Mouse (Mus musculus) G1E (cell line): ENCODE results near the gene Mpp6.

Experiments used
- CTCF ChIP-seq: IDR thresholded peaks from 2 replicates; pipeline ENCODE4 v1.5.1; 2012; ENCODE audit warnings: low read depth, low read length, inconsistent platforms, mixed read lengths
- GATA1 ChIP-seq: IDR thresholded peaks from 2 replicates; pipeline ENCODE4 v1.6.1; 2012; ENCODE audit warnings: borderline replicate concordance, low read length, inconsistent platforms, mixed read lengths
- GATA2 ChIP-seq: IDR thresholded peaks from 2 replicates; pipeline ENCODE4 v1.6.1; 2012; ENCODE audit warnings: low read depth, low read length, inconsistent platforms, borderline replicate concordance
- POLR2AphosphoS5 ChIP-seq: IDR thresholded peaks from 2 replicates; pipeline ENCODE4 v1.6.1; 2012; ENCODE audit warnings: low read depth, low read length, inconsistent platforms; ENCODE audit not compliant: insufficient replicate concordance
- TAL1 ChIP-seq: conservative IDR thresholded peaks from 2 replicates; pipeline ENCODE4 v1.6.1; 2012; ENCODE audit warnings: low read depth, low read length, inconsistent platforms, mixed read lengths

DNA sequence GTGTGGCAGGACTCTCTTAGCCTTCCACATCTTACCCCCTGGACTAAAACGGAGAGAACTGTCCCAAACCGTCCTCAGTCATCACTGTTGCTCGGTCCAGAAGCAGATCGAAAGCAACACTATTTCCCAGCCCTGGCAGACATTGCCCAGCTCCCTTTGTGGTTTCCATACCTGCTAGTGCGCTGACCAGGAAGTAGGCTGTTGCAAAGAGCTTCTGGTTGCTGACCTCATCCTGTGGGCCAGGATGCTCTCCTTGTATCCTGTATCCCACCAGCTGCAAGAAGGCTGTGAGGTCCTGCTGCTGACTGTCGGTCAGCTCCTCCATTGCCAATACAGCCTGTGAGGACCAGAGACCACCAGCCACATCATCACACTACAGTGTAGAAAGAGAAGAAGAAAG lies 109.0 kb downstream of the Mpp6 start:
- no peak for TF ChIP-seq CTCF
- no peak for TF ChIP-seq POLR2AphosphoS5
- no peak for TF ChIP-seq GATA1
- TF ChIP-seq TAL1, result no peak
- TF ChIP-seq GATA2, result no peak
